Mouse (Mus musculus) T-helper 1 cell (primary cell): ENCODE data around the gene Prpf8.

ENCODE experiments used
- in situ Hi-C: fragments of 300-600 bp; cut with MboI, MseI; formaldehyde crosslinking; loops from one replicate; pipeline ENCODE4 v1.15.1; 2025; ENCODE audit warnings: high pct_unique_total_duplicates

Gene Prpf8

GRCm38 (mm10) chr11:75551961-75552441 is 65.4 kb downstream of the Prpf8 start:
- in situ Hi-C loops, result loop anchor here (10.0 kb wide), 1 partner anchor 447 kb away; no protein-coding TSS in a partner anchor

GRCm38 (mm10) chr11:75552906-75553482 is 66.4 kb downstream of the Prpf8 start:
- in situ Hi-C loops, result loop anchor here (10.0 kb wide), 1 partner anchor 448 kb away; no protein-coding TSS in a partner anchor

- in situ Hi-C loops, result loop anchor here (10.0 kb wide), 1 partner anchor 451 kb away; no protein-coding TSS in a partner anchor
Measured at GRCm38 (mm10) chr11:75556006-75556405, 69.4 kb downstream of the Prpf8 start.

- in situ Hi-C loops, result loop anchor here (10.0 kb wide), 1 partner anchor 452 kb away; no protein-coding TSS in a partner anchor
Measured at GRCm38 (mm10) chr11:75557142-75557541, 70.5 kb downstream of the Prpf8 start.

- in situ Hi-C loops, result loop anchor here (10.0 kb wide), 1 partner anchor 453 kb away; no protein-coding TSS in a partner anchor
Measured at GRCm38 (mm10) chr11:75558101-75558500, 71.5 kb downstream of the Prpf8 start.
